Mouse (Mus musculus): ENCODE results near the gene Txndc9.

Gene Txndc9

GRCm38 (mm10) chr1:37971520-37971919 is 26.2 kb downstream of the Txndc9 start:
- DNase-seq = no peak

- DNase-seq = no peak
Measured at GRCm38 (mm10) chr1:37968746-37969145, 28.9 kb downstream of the Txndc9 start.

- DNase-seq = no peak
Measured at GRCm38 (mm10) chr1:37965571-37965970, 32.1 kb downstream of the Txndc9 start.

GRCm38 (mm10) chr1:37959486-37959885 is 38.2 kb downstream of the Txndc9 start:
- DNase-seq = peak; percentile 25

- no peak for DNase-seq
Measured at GRCm38 (mm10) chr1:37958516-37958915, 39.2 kb downstream of the Txndc9 start.

GRCm38 (mm10) chr1:37957659-37958058 is 40.0 kb downstream of the Txndc9 start, which contains the start of gene Lyg1:
Gene Lyg1, minus strand, starts transcription at chr1:37957759.
- no peak for DNase-seq

GRCm38 (mm10) chr1:37956690-37957431 is 40.8 kb downstream of the Txndc9 start:
- DNase-seq = no peak

- no peak for DNase-seq
Measured at GRCm38 (mm10) chr1:37955251-37955650, 42.4 kb downstream of the Txndc9 start.

GRCm38 (mm10) chr1:37954786-37955185 is 42.9 kb downstream of the Txndc9 start:
- no peak for DNase-seq

GRCm38 (mm10) chr1:37948906-37949305 is 48.8 kb downstream of the Txndc9 start:
- no peak for DNase-seq

Measured in right cerebral cortex, postnatal 14 days (tissue).